Mouse (Mus musculus) neural tube, embryonic 13.5 days (tissue): ENCODE data around the gene Nrxn3. TPM values are rescaled to one million over a fixed set of nuclear protein-coding genes. Genes with fewer than 3 reads are reported as not detected.
A peak's percentile ranks its signal among the peaks of the same experiment; 100 is the strongest.

Experiments
- ATAC-seq: fragments of 200-750 bp; cut with Nextera tagmentation; 2 replicates; pipeline ENCODE4 v1.8.0; 2017; ENCODE audit warnings: low read depth, mild to moderate bottlenecking, moderate TSS enrichment, moderate library complexity
- H3K27ac ChIP-seq: fragments of 300-500 bp; sonication (generic); replicated peaks from 2 replicates; pipeline ENCODE4 v1.5.1; 2015; ENCODE audit warnings: moderate library complexity, mild to moderate bottlenecking, inconsistent platforms
- H3K27me3 ChIP-seq: fragments of 300-500 bp; sonication (generic); 2 replicates; pipeline ENCODE4 v1.6.1; 2015; ENCODE audit warnings: mild to moderate bottlenecking, inconsistent platforms
- H3K36me3 ChIP-seq: fragments of 300-500 bp; sonication (generic); 2 replicates; pipeline ENCODE4 v1.6.1; 2015; ENCODE audit warnings: mild to moderate bottlenecking, inconsistent platforms
- H3K4me1 ChIP-seq: fragments of 300-500 bp; sonication (generic); replicated peaks from 2 replicates; pipeline ENCODE4 v1.6.1; 2015; ENCODE audit warnings: inconsistent platforms
- H3K4me2 ChIP-seq: fragments of 300-500 bp; sonication (generic); 2 replicates; pipeline ENCODE4 v1.6.1; 2015; ENCODE audit warnings: inconsistent platforms, mild to moderate bottlenecking, moderate library complexity
- H3K4me3 ChIP-seq: fragments of 300-500 bp; sonication (generic); 2 replicates; pipeline ENCODE4 v1.5.1; 2015; ENCODE audit warnings: mild to moderate bottlenecking, inconsistent platforms
- H3K9ac ChIP-seq: fragments of 300-500 bp; sonication (generic); 2 replicates; pipeline ENCODE4 v1.6.1; 2015; ENCODE audit warnings: moderate library complexity, mild to moderate bottlenecking, inconsistent platforms
- H3K9me3 ChIP-seq: fragments of 300-500 bp; sonication (generic); 2 replicates; pipeline ENCODE4 v1.6.1; 2016; ENCODE audit warnings: inconsistent platforms
- WGBS: fragments of 180-500 bp; shearing (Covaris S2); methylation state at CpG from one replicate; pipeline ENCODE4 v1.1.7; 2015; 5-methylcytosine and 5-hydroxymethylcytosine counted together
- polyA plus RNA-seq: library from polyadenylated mRNA; unstranded; fragments of >200 nt; fragmentation: Nextera tagmentation; extraction: Ambion mirVana; gene quantifications from 2 replicates; pipeline ENCODE4 v1.2.1, GENCODE M21; 2015

The Nrxn3 gene
- polyA plus RNA-seq, 1 experiment from 2014 or later = 69.7 TPM

DNA sequence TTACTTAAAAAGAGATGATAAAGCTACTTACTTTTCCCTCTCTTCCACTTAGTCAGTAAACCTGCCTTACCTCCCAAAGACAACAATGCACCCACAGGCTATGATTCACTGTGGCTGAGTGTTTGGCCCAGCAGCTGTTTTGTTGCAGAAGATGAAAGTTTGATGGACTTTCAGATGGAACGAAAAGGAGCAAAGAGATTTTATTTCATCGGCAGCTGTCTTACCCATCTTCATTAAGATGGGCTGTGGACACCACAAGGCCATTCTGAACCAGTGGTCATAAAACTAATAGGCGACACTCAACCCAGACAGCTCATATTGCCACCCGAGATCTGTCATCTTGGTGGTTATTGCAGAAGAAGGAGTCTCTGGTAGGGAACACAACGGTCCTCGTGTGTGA lies 1108.6 kb downstream of the Nrxn3 start:
- no peak overlapping the region for H3K9ac ChIP-seq
- no peak overlapping the region for H3K27ac ChIP-seq
- no peaks in the 10 kb centered on the region for H3K9me3 ChIP-seq
- H3K4me3 ChIP-seq = no peak overlapping the region
- 88% methylated on average over 6 of the region's 6 CpGs for WGBS
- no peaks in the 10 kb centered on the region for H3K27me3 ChIP-seq
- no peak for ATAC-seq
- H3K4me2 ChIP-seq = no peak overlapping the region
- no peaks in the 10 kb centered on the region for H3K36me3 ChIP-seq
- no peaks in the 10 kb centered on the region for H3K4me1 ChIP-seq

DNA sequence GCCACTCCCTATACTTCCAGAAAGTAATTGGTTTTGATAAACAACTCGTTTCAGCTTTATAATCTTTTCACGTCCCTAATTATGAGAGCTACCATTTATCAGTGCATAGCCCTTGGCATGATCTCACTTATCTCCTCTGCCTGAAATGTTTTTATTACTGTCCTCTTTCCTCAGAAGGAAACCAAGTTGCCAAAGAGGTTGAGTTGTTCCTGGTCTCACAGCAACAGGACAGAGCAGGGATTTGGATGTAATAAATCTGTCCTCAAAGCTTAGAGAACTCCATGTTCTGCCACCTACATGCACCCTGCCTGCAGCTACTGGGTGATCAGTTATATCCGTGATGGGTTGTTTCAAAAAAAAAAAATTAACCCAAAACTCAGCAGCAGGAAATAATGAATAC lies 1113.6 kb downstream of the Nrxn3 start:
- no peak overlapping the region for H3K4me3 ChIP-seq
- ATAC-seq = no peak
- no peak overlapping the region for H3K27ac ChIP-seq
- H3K36me3 ChIP-seq = no peaks in the 10 kb centered on the region
- no peaks in the 10 kb centered on the region for H3K27me3 ChIP-seq
- no peaks in the 10 kb centered on the region for H3K9me3 ChIP-seq
- H3K4me2 ChIP-seq = no peak overlapping the region
- H3K9ac ChIP-seq = no peak overlapping the region
- no peaks in the 10 kb centered on the region for H3K4me1 ChIP-seq
- WGBS = 74% methylated on average over 3 of the region's 3 CpGs

DNA sequence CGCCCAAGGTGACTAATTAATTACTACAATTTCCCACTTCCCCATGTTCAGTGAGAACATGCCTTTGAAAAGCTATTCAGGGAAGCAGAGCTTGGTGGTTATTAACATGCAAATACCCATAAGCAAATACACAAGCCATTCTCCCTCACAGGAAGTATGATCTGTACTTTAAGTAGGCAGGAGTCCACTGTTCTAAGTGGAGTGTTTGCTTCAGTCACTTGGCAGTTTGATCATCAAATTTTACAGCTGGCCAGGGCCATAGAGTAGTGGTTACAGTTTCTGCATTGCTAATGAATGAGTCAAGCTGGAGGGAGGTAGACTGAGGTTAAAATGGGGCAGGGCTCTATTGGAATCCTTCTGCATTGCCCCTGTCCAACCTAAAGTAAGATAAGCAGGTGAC lies 1120.2 kb downstream of the Nrxn3 start:
- H3K27me3 ChIP-seq = no peaks in the 10 kb centered on the region
- no peaks in the 10 kb centered on the region for H3K36me3 ChIP-seq
- H3K9me3 ChIP-seq = no peaks in the 10 kb centered on the region
- no peak overlapping the region for H3K9ac ChIP-seq
- H3K4me2 ChIP-seq = no peak overlapping the region
- H3K4me3 ChIP-seq = no peak overlapping the region
- ATAC-seq = no peak
- no peak overlapping the region for H3K27ac ChIP-seq
- peaks cover 7% of the 10 kb centered on the region for H3K4me1 ChIP-seq
- WGBS = 90% methylated on average over 1 of the region's 1 CpGs

DNA sequence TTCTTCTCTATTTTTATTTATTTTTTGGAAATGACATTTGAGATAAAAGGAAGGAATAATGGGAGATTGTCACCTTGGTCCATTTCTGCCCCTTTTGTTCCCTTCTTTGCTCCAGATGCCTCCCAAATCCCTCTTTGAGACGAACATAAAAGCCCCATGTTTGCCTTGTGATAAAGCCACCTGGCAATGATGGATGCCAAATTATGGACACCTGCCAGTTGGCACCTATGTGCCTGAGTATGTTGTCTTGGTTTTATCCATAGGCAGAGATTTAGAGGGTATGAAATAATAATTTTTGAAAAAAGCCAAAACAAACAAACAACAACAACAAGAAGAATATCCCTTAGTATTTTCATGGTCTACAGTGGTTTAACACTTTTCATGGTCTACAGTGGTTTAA lies 1125.4 kb downstream of the Nrxn3 start:
- WGBS = 67% methylated on average over 1 of the region's 1 CpGs
- H3K4me2 ChIP-seq = no peak overlapping the region
- H3K27ac ChIP-seq = no peak overlapping the region
- no peak for ATAC-seq
- no peaks in the 10 kb centered on the region for H3K27me3 ChIP-seq
- no peaks in the 10 kb centered on the region for H3K36me3 ChIP-seq
- no peaks in the 10 kb centered on the region for H3K9me3 ChIP-seq
- H3K9ac ChIP-seq = no peak overlapping the region
- peaks cover 7% of the 10 kb centered on the region for H3K4me1 ChIP-seq
- H3K4me3 ChIP-seq = no peak overlapping the region

DNA sequence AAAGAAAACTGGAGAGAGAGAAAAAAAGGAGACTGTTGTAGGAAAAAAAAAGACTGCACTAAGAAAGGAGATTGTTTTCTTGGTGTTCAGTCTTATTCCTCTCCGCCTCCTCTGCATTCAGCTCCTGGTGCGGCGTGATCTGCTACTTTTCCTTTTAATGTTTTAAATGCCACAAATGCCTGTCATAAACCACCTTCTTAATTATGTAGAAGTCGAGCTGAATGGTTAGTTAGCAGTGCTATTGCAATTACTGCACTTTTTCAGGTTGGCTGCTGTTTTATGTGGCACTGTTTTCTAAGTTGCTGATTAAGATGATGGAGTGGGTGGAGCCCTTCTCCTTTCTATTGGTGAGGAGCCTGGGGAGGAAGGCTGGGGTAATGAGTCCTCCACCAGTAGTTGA lies 1131.7 kb downstream of the Nrxn3 start:
- Histone ChIP-seq H3K27ac (peak overlapping the region; percentile 52; the same call in 1 of the 2 replicates), H3K36me3 (no peaks in the 10 kb centered on the region), H3K4me1 (peaks cover 18% of the 10 kb centered on the region), H3K9ac (no peak overlapping the region), H3K9me3 (no peaks in the 10 kb centered on the region), H3K27me3 (no peaks in the 10 kb centered on the region), H3K4me3 (no peak overlapping the region), H3K4me2 (peak overlapping the region; percentile 21)
- ATAC-seq = no peak
- 6% methylated on average over 4 of the region's 4 CpGs for WGBS

DNA sequence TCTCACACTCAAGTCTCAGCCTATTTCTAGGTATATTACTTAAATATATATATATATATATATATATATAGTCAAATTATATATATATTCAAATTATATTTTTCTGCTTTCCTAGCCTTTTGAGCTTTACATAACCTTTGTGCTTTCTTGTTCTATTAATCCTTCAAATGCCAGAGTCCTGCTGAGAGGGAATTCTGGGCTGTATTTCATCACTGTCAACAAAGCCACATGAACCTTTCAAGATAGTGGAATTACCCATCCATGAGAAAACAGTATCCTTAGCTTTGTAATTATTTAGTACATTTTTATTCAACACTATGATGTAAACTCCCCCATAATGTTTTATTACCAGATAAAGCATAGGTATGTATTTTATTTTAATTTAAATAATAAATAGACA lies 1144.4 kb downstream of the Nrxn3 start:
- H3K4me2 ChIP-seq = no peak overlapping the region
- no peak for ATAC-seq
- no peaks in the 10 kb centered on the region for H3K27me3 ChIP-seq
- H3K9ac ChIP-seq = no peak overlapping the region
- H3K36me3 ChIP-seq = no peaks in the 10 kb centered on the region
- no peak overlapping the region for H3K4me3 ChIP-seq
- H3K9me3 ChIP-seq = no peaks in the 10 kb centered on the region
- no peaks in the 10 kb centered on the region for H3K4me1 ChIP-seq
- H3K27ac ChIP-seq = no peak overlapping the region

DNA sequence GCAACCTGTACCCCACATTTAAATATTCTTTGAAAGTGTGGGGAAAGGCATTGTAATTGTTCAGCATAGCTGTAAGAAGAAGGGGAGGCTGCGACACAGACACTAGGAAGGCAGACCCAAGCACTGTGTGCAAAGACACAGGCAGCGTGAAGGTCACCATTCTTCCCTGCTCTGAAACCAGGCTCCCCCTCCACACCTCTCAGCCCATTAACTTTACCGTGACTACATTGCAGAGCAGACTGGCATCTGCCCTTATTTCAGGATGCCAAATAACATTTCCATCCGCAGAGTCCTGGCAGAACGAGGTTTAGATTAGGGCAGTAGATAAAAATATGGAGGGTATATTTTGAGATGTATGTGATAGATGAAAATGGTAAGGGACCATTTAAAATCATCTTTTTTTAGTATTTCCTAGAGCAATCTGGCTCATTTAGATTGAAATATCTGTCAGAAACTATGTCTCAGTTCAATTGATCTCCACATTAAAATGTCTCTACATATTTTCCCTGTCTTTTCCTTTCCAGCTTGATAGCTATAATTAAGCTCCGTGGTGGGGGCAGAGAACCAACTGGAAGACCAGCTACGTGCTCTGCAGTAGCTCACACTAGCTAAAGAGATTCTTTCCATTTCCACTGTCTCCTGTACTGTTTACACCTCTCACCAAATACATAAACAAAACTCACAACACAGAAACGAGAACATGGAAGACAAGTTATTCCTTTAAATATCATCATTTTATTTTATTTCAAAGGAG lies 1160.1 kb downstream of the Nrxn3 start:
- Histone ChIP-seq H3K9me3 (no peaks in the 10 kb centered on the region), H3K9ac (no peak overlapping the region), H3K4me3 (no peak overlapping the region), H3K27ac (no peak overlapping the region), H3K36me3 (no peaks in the 10 kb centered on the region), H3K27me3 (no peaks in the 10 kb centered on the region), H3K4me1 (peaks cover 6% of the 10 kb centered on the region), H3K4me2 (no peak overlapping the region)
- ATAC-seq = peak; percentile 81
- WGBS = 34% methylated on average over 8 of the region's 8 CpGs

DNA sequence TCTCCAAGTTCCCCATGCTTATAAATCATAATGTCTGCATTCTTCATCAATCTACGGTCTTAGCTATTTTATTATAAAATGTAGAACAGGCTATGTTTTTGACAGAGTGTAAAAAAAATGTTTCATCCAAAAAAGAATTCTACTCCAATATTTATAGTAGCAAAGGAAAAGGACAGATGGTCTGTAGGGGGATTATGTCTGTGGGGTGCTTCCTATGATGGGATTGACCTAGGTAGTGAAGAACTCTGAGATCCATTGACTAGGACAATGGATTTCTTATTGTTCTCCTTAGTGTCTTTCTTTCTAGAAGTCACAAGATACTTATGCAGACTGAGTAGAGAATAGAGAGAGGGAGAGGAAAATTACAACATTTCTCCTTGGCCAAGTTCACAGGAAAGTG lies 1161.9 kb downstream of the Nrxn3 start:
- no peak overlapping the region for H3K27ac ChIP-seq
- H3K9ac ChIP-seq = no peak overlapping the region
- WGBS = 86% methylated on average over 1 of the region's 1 CpGs
- no peak for ATAC-seq
- peaks cover 6% of the 10 kb centered on the region for H3K4me1 ChIP-seq
- no peaks in the 10 kb centered on the region for H3K36me3 ChIP-seq
- no peak overlapping the region for H3K4me2 ChIP-seq
- H3K27me3 ChIP-seq = no peaks in the 10 kb centered on the region
- H3K9me3 ChIP-seq = no peaks in the 10 kb centered on the region
- H3K4me3 ChIP-seq = no peak overlapping the region

DNA sequence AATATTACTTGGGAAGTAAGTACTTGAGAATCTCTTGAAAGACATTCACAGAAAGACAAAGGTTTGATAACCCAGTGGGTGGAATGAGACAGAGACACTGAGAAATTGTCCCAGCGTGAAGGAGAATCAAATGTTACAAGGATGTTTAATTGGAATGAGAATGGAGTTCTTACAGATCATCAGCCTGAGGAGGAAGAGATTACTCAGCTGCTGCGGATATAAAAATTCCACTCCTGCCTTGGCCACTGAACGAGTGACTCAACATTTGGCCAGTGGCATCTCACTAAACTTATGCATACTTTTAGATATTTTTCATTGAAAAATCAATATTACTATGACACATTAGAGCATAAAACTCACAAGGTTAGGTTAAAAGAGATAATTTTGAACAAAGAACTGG lies 1166.0 kb downstream of the Nrxn3 start:
- ATAC-seq = no peak
- peaks cover 3% of the 10 kb centered on the region; the same call in 1 of the 2 replicates for H3K4me1 ChIP-seq
- no peak overlapping the region for H3K4me2 ChIP-seq
- no peaks in the 10 kb centered on the region for H3K9me3 ChIP-seq
- no peak overlapping the region for H3K4me3 ChIP-seq
- no peak overlapping the region for H3K9ac ChIP-seq
- H3K27ac ChIP-seq = no peak overlapping the region
- no peaks in the 10 kb centered on the region for H3K36me3 ChIP-seq
- whole genome bisulfite sequencing = 87% methylated on average over 3 of the region's 3 CpGs
- no peaks in the 10 kb centered on the region for H3K27me3 ChIP-seq

DNA sequence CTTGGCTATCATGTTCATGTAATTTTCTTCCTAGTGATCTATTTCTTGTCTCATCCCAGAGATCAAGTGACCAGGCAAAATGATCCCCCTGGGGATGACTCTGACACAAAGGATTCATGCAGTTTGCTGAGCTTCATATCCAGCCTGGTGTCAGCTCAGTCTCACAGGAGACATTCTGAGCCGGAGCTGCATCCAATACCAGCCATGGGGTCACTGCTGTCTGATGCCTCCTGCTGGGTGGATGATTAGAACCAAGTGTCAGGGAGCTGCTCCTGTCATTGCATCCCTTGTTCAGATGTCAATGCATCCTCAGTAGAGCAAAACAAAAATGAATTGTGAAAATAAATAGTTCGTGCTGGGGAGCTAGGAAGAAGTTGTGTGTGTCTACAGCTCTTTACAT lies 1174.2 kb downstream of the Nrxn3 start:
- no peak overlapping the region for H3K4me2 ChIP-seq
- no peak overlapping the region for H3K27ac ChIP-seq
- no peaks in the 10 kb centered on the region for H3K27me3 ChIP-seq
- H3K36me3 ChIP-seq = no peaks in the 10 kb centered on the region
- H3K4me3 ChIP-seq = no peak overlapping the region
- 45% methylated on average over 2 of the region's 2 CpGs for WGBS
- H3K4me1 ChIP-seq = peaks cover 3% of the 10 kb centered on the region; the same call in 1 of the 2 replicates
- no peak overlapping the region for H3K9ac ChIP-seq
- ATAC-seq = no peak
- no peaks in the 10 kb centered on the region for H3K9me3 ChIP-seq

DNA sequence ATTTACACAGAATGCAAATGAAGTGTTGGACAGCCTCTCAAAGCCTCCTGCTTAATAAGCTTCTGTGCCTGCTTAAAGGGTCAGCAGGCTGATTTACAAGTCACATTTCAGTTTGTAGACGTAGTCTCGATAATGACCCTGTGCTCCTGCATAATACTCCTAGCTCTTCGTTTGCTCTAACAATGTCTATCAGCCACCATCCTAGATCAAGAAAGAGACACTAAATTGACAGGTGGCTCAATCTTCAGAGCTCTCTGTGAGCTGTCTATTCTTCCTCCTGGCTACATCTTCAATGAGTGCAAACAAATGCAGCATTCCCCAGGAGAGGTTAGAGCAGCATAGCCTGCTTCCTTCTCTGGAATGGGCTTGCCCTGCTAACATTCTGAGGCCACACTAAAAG lies 1186.9 kb downstream of the Nrxn3 start:
- no peak overlapping the region for H3K4me2 ChIP-seq
- H3K27me3 ChIP-seq = no peaks in the 10 kb centered on the region
- no peak overlapping the region for H3K9ac ChIP-seq
- 32% methylated on average over 3 of the region's 3 CpGs for WGBS
- H3K36me3 ChIP-seq = no peaks in the 10 kb centered on the region
- no peak overlapping the region for H3K4me3 ChIP-seq
- H3K27ac ChIP-seq = no peak overlapping the region
- peaks cover 7% of the 10 kb centered on the region; the same call in 1 of the 2 replicates for H3K4me1 ChIP-seq
- no peaks in the 10 kb centered on the region for H3K9me3 ChIP-seq
- no peak for ATAC-seq

DNA sequence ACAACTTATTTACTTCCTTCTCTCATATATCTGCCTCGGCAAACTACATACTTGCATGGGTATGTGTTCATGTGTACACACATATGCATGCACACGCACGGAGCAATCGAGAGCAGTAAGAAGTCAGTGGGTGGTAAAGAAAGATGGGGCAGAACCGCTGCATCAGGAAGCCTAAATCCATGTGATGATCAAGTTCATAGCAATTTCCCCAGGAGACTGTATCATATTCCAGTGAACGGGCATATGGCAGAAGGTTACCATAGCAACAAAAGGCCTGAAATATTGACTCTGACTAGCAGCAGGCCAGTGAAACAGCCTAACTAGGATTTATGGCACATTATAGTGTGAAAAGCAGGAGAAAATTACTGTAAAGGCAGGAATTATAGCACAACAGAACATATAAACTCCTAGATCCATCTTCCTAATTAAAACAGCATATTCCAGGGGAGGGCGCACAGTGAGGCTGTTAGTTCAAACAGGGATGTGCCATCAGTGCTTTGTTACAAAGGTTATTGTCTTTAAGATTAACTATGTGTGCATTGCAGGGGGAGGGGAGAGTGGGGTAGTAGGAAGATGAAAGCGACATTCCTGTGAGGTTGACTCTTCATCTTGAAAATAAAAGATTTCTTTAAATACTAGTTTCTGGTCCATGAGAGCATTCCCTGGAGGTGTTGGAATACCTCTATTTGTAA lies 1195.6 kb downstream of the Nrxn3 start:
- peak overlapping the region; percentile 57 for H3K27ac ChIP-seq
- ATAC-seq = peak; percentile 86
- WGBS = 47% methylated on average over 8 of the region's 8 CpGs
- no peaks in the 10 kb centered on the region for H3K27me3 ChIP-seq
- H3K9ac ChIP-seq = no peak overlapping the region
- no peaks in the 10 kb centered on the region for H3K36me3 ChIP-seq
- H3K4me3 ChIP-seq = no peak overlapping the region
- no peaks in the 10 kb centered on the region for H3K9me3 ChIP-seq
- peaks cover 13% of the 10 kb centered on the region for H3K4me1 ChIP-seq
- H3K4me2 ChIP-seq = no peak overlapping the region; the same call in 1 of the 2 replicates

DNA sequence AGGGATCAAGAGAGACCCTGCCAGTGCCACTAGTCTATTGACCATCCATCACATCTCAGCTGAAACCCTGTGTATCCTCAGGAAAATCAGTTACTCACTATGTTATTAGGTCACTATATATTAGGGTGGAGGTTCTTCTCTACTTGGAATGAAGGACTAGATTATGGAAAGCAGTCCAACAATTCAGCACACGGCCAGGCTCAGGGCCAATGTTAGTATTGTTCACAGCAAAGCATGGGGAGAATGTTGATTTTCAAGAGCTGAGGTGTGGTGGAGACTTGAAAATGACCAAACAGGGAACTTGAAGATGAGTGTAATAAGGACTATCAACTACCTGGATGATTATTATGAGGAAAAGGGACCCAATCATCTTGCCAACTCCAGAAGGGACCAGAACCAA lies 1209.7 kb downstream of the Nrxn3 start:
- Histone ChIP-seq H3K4me3 (no peak overlapping the region), H3K9me3 (no peaks in the 10 kb centered on the region), H3K4me1 (no peaks in the 10 kb centered on the region), H3K27ac (no peak overlapping the region), H3K27me3 (no peaks in the 10 kb centered on the region), H3K4me2 (no peak overlapping the region), H3K9ac (no peak overlapping the region), H3K36me3 (no peaks in the 10 kb centered on the region)
- no peak for ATAC-seq
- WGBS = 87% methylated on average over 1 of the region's 1 CpGs
